Mouse (Mus musculus) testis, adult 2 months (tissue): Measurements from ENCODE around the gene Map2k5.

Experiments
- CTCF ChIP-seq: fragments of 200-500 bp; IDR thresholded peaks from 2 replicates; pipeline ENCODE4 v1.5.1; 2012; ENCODE audit warnings: low read depth, mild to moderate bottlenecking, inconsistent platforms, low read length, moderate library complexity; ENCODE audit not compliant: control insufficient read depth, insufficient read depth, insufficient replicate concordance
- POLR2A ChIP-seq: fragments of 200-500 bp; IDR thresholded peaks from 2 replicates; pipeline ENCODE4 v1.6.1; 2012; ENCODE audit warnings: low read depth, mild to moderate bottlenecking, inconsistent platforms, low read length, moderate library complexity; ENCODE audit not compliant: control insufficient read depth

- TF ChIP-seq POLR2A (no peak), CTCF (no peak)
These were observed 180.4 kb downstream of the Map2k5 start for GRCm38 (mm10) chr9:63197252-63197651.
